Mouse (Mus musculus) forebrain, embryonic 16.5 days (tissue): ENCODE results near the gene Arhgef28. TPM values are rescaled to one million over a fixed set of nuclear protein-coding genes. Genes with fewer than 3 reads are reported as not detected.

Source experiments
- ATAC-seq: fragments of 200-750 bp; cut with Nextera tagmentation; 2 replicates; pipeline ENCODE4 v1.8.0; 2017; ENCODE audit warnings: mild to moderate bottlenecking, moderate library complexity
- H3K27ac ChIP-seq: fragments of 300-500 bp; sonication (generic); 2 replicates; pipeline ENCODE4 v1.5.1; 2014; ENCODE audit warnings: low read length, control low read depth
- H3K27me3 ChIP-seq: fragments of 300-500 bp; sonication (generic); replicated peaks from 2 replicates; pipeline ENCODE4 v1.6.1; 2014; ENCODE audit warnings: low read length; ENCODE audit not compliant: control insufficient read depth, insufficient read depth
- H3K36me3 ChIP-seq: fragments of 300-500 bp; sonication (generic); 2 replicates; pipeline ENCODE4 v1.6.1; 2014; ENCODE audit not compliant: control insufficient read depth, insufficient read depth
- H3K4me1 ChIP-seq: fragments of 300-500 bp; sonication (generic); replicated peaks from 2 replicates; pipeline ENCODE4 v1.6.1; 2014; ENCODE audit warnings: low read length; ENCODE audit not compliant: control insufficient read depth, insufficient read depth
- H3K4me2 ChIP-seq: fragments of 300-500 bp; sonication (generic); 2 replicates; pipeline ENCODE4 v1.6.1; 2014; ENCODE audit warnings: mild to moderate bottlenecking, low read length, control low read depth
- H3K4me3 ChIP-seq: fragments of 300-500 bp; sonication (generic); replicated peaks from 2 replicates; pipeline ENCODE4 v1.5.1; 2014; ENCODE audit warnings: mild to moderate bottlenecking, low read length, control low read depth
- H3K9ac ChIP-seq: fragments of 300-500 bp; sonication (generic); replicated peaks from 2 replicates; pipeline ENCODE4 v1.6.1; 2014; ENCODE audit warnings: low read depth, low read length, control low read depth
- H3K9me3 ChIP-seq: fragments of 300-500 bp; sonication (generic); 2 replicates; pipeline ENCODE4 v1.6.1; 2016; ENCODE audit warnings: low read length; ENCODE audit not compliant: control insufficient read depth
- WGBS: fragments of 180-500 bp; shearing (Covaris S2); extraction: QIAGEN DNeasy Blood & Tissue Kit; methylation state at CpG from one replicate; pipeline ENCODE4 v1.1.7; 2014; 5-methylcytosine and 5-hydroxymethylcytosine counted together
- polyA plus RNA-seq: library from polyadenylated mRNA; unstranded; fragments of >200 nt; fragmentation: Nextera tagmentation; extraction: Ambion mirVana; gene quantifications from 2 replicates; pipeline ENCODE4 v1.2.1, GENCODE M21; 2015

Arhgef28 gene
- polyA plus RNA-seq, 1 experiment from 2014 or later = 17.3 TPM

- 84% methylated on average over 5 of the region's 5 CpGs for WGBS
- Histone ChIP-seq H3K4me2 (no peak overlapping the region), H3K4me3 (no peak overlapping the region), H3K36me3 (no peaks in the 10 kb centered on the region), H3K27me3 (no peaks in the 10 kb centered on the region), H3K9me3 (no peaks in the 10 kb centered on the region), H3K27ac (peak overlapping the region; percentile 71), H3K4me1 (no peaks in the 10 kb centered on the region; the same call in 1 of the 2 replicates), H3K9ac (no peak overlapping the region)
- no peak for ATAC-seq
Observed at GRCm38 (mm10) chr13:98005611-98006218, 200.5 kb downstream of the Arhgef28 start.

- H3K9me3 ChIP-seq = no peaks in the 10 kb centered on the region
- H3K9ac ChIP-seq = no peak overlapping the region
- WGBS = 62% methylated on average over 2 of the region's 2 CpGs
- H3K27me3 ChIP-seq = no peaks in the 10 kb centered on the region
- no peak overlapping the region for H3K4me2 ChIP-seq
- no peak overlapping the region for H3K4me3 ChIP-seq
- peak overlapping the region; percentile 71 for H3K27ac ChIP-seq
- ATAC-seq = peak; percentile 69
- no peaks in the 10 kb centered on the region; the same call in 1 of the 2 replicates for H3K4me1 ChIP-seq
- no peaks in the 10 kb centered on the region for H3K36me3 ChIP-seq
Observed at GRCm38 (mm10) chr13:98004647-98005414, 201.4 kb downstream of the Arhgef28 start.

DNA sequence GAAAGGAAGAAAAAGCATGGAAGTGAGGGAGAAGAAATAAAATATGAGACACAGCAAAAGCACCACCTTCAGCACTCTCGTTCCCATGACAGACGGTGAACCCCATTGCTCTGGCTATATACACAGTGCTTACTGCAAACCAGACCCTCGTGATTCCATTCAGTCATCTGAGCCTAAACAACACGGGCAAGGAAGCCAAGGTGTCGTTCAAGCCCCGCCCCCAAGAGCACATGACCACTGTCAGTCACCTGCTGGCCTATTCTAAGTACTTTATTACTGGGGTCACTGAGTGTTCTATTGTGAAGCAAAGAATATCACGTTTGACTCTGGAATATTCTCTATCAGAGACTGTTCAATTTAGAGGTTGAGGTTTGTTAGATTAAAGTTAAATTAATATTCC is 202.5 kb downstream of the Arhgef28 start:
- 53% methylated on average over 7 of the region's 7 CpGs for WGBS
- Histone ChIP-seq H3K9ac (no peak overlapping the region), H3K4me1 (peaks cover under 1% of the 10 kb centered on the region; the same call in 1 of the 2 replicates), H3K27ac (no peak overlapping the region), H3K27me3 (no peaks in the 10 kb centered on the region), H3K36me3 (no peaks in the 10 kb centered on the region), H3K4me2 (no peak overlapping the region), H3K9me3 (no peaks in the 10 kb centered on the region), H3K4me3 (no peak overlapping the region)
- ATAC-seq = no peak

DNA sequence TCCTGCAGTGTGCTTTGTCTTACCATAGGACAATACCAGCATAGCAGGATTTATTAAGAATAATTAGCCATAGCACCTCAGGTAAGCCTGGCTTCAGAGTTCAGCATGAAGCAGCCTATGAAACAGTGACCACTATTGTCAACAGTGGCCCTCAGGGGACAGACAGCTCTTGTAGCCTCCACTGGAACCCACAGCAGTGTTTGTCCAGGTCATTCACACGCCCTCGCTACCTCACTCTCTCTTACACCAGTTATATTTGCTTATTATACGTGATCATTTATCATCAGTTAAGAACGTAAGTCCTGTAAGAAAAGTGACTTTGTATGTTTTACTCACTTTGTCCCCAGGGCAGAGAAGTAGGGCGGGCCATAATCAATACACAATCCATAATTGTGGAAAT is 203.6 kb downstream of the Arhgef28 start:
- H3K27ac ChIP-seq = no peak overlapping the region
- H3K36me3 ChIP-seq = no peaks in the 10 kb centered on the region
- no peak overlapping the region for H3K9ac ChIP-seq
- H3K4me2 ChIP-seq = no peak overlapping the region
- 90% methylated on average over 5 of the region's 5 CpGs for WGBS
- no peak for ATAC-seq
- no peaks in the 10 kb centered on the region for H3K9me3 ChIP-seq
- no peak overlapping the region for H3K4me3 ChIP-seq
- peaks cover 2% of the 10 kb centered on the region; the same call in 1 of the 2 replicates for H3K4me1 ChIP-seq
- no peaks in the 10 kb centered on the region for H3K27me3 ChIP-seq

GRCm38 (mm10) chr13:98002121-98002520 is 204.1 kb downstream of the Arhgef28 start:
- Histone ChIP-seq H3K4me1 (peaks cover 2% of the 10 kb centered on the region; the same call in 1 of the 2 replicates), H3K27ac (no peak overlapping the region), H3K9ac (no peak overlapping the region), H3K9me3 (no peaks in the 10 kb centered on the region), H3K4me3 (no peak overlapping the region), H3K27me3 (no peaks in the 10 kb centered on the region), H3K4me2 (no peak overlapping the region), H3K36me3 (no peaks in the 10 kb centered on the region)
- WGBS = 88% methylated on average over 2 of the region's 2 CpGs
- no peak for ATAC-seq

GRCm38 (mm10) chr13:98001719-98002118 is 204.5 kb downstream of the Arhgef28 start:
- no peak overlapping the region for H3K4me3 ChIP-seq
- ATAC-seq = no peak
- no peaks in the 10 kb centered on the region for H3K9me3 ChIP-seq
- H3K4me1 ChIP-seq = peaks cover 2% of the 10 kb centered on the region; the same call in 1 of the 2 replicates
- H3K27ac ChIP-seq = no peak overlapping the region
- no peaks in the 10 kb centered on the region for H3K27me3 ChIP-seq
- no peaks in the 10 kb centered on the region for H3K36me3 ChIP-seq
- no peak overlapping the region for H3K4me2 ChIP-seq
- 84% methylated on average over 11 of the region's 11 CpGs for WGBS
- H3K9ac ChIP-seq = no peak overlapping the region

GRCm38 (mm10) chr13:98000841-98001240 is 205.4 kb downstream of the Arhgef28 start:
- Histone ChIP-seq H3K27me3 (no peaks in the 10 kb centered on the region), H3K4me2 (no peak overlapping the region), H3K4me3 (no peak overlapping the region), H3K4me1 (peaks cover 2% of the 10 kb centered on the region; the same call in 1 of the 2 replicates), H3K36me3 (no peaks in the 10 kb centered on the region), H3K9me3 (no peaks in the 10 kb centered on the region), H3K27ac (no peak overlapping the region), H3K9ac (no peak overlapping the region)
- WGBS = 94% methylated on average over 9 of the region's 9 CpGs
- ATAC-seq = no peak

DNA sequence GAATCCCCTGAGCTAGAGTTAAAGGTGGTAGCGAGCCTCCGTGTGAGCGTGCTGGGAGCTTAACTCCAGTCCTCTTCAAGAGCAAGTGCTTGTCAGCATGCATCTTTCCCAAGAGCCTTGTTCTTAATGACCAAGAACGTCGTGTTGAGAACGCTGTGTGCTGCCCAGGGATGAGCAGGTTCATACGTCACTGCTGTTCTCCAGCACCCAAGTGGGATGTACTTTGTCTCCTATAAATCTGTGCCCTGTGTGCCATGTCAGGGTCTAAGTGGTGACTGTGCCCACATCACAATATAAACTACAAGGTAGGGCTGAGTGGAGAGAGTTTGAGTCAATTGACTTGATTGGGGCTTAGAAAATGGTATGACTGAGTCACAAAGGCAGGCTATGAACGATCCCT is 207.1 kb downstream of the Arhgef28 start:
- H3K9me3 ChIP-seq = no peaks in the 10 kb centered on the region
- 0 out of 2 replicates have a peak, but pooled peaks cover 2% of the 10 kb centered on the region for H3K4me1 ChIP-seq
- H3K27ac ChIP-seq = no peak overlapping the region
- no peak overlapping the region for H3K4me3 ChIP-seq
- H3K27me3 ChIP-seq = no peaks in the 10 kb centered on the region
- WGBS = 78% methylated on average over 8 of the region's 8 CpGs
- no peak overlapping the region for H3K9ac ChIP-seq
- H3K36me3 ChIP-seq = no peaks in the 10 kb centered on the region
- H3K4me2 ChIP-seq = no peak overlapping the region
- ATAC-seq = no peak

GRCm38 (mm10) chr13:97998570-97998969 is 207.7 kb downstream of the Arhgef28 start:
- 31% methylated on average over 8 of the region's 8 CpGs for WGBS
- H3K27ac ChIP-seq = no peak overlapping the region
- no peaks in the 10 kb centered on the region for H3K36me3 ChIP-seq
- 0 out of 2 replicates have a peak, but pooled peaks cover 2% of the 10 kb centered on the region for H3K4me1 ChIP-seq
- no peaks in the 10 kb centered on the region for H3K27me3 ChIP-seq
- no peak overlapping the region for H3K4me3 ChIP-seq
- H3K9ac ChIP-seq = no peak overlapping the region
- ATAC-seq = no peak
- H3K9me3 ChIP-seq = no peaks in the 10 kb centered on the region
- H3K4me2 ChIP-seq = no peak overlapping the region
